Mouse (Mus musculus) MEL (cell line): ENCODE measurements around the gene Gm37240. TPM values are rescaled to one million over a fixed set of nuclear protein-coding genes. Genes with fewer than 3 reads are reported as not detected.

Experiments
- DNase-seq: peaks from one replicate; pipeline ENCODE4 v3.0.0; 2011; ENCODE audit warnings: low read depth, low spot score
- H3K27ac ChIP-seq: 2 replicates; pipeline ENCODE4 v1.5.1; 2012; ENCODE audit warnings: low read depth, mild to moderate bottlenecking, control low read depth, low read length, moderate library complexity; ENCODE audit not compliant: control insufficient read depth
- H3K27me3 ChIP-seq, 2 experiments: fragments of 150-350 bp in 1 of 2; sonication (generic) in 1 of 2; 2 replicates each; pipeline ENCODE4 v1.6.1; 2012; ENCODE audit warnings: low read length in 2 of 2, mild to moderate bottlenecking in 2 of 2, improper control_type of control experiment in 1 of 2, moderate library complexity in 1 of 2; ENCODE audit not compliant: insufficient read depth in 2 of 2, control insufficient read depth in 1 of 2
- H3K36me3 ChIP-seq, 2 experiments: 2 replicates each; pipeline ENCODE4 v1.6.1; 2012 to 2014; ENCODE audit warnings: low read length in 2 of 2, improper control_type of control experiment in 1 of 2, inconsistent platforms in 1 of 2, mild to moderate bottlenecking in 1 of 2; ENCODE audit not compliant: insufficient read depth in 2 of 2, control insufficient read depth in 1 of 2
- H3K4me1 ChIP-seq, 2 experiments: fragments of 150-350 bp in 1 of 2; sonication (generic) in 1 of 2; 2 replicates each; pipeline ENCODE4 v1.6.1; 2012; ENCODE audit warnings: low read length in 2 of 2, improper control_type of control experiment in 1 of 2, mild to moderate bottlenecking in 1 of 2; ENCODE audit not compliant: insufficient read depth in 2 of 2, control insufficient read depth in 1 of 2
- H3K4me3 ChIP-seq, 2 experiments: fragments of 150-350 bp in 1 of 2; sonication (generic) in 1 of 2; 2 replicates each; pipeline ENCODE4 v1.5.1; 2012; ENCODE audit warnings: low read depth in 2 of 2, low read length in 2 of 2, mild to moderate bottlenecking in 2 of 2, moderate library complexity in 2 of 2, control low read depth in 1 of 2, improper control_type of control experiment in 1 of 2; ENCODE audit not compliant: control insufficient read depth in 1 of 2, insufficient read depth in 1 of 2
- H3K79me2 ChIP-seq: 2 replicates; pipeline ENCODE4 v1.6.1; 2012; ENCODE audit warnings: mild to moderate bottlenecking, low read length, moderate library complexity; ENCODE audit not compliant: control insufficient read depth, poor library complexity, insufficient read depth
- H3K9ac ChIP-seq: 2 replicates; pipeline ENCODE4 v1.6.1; 2012; ENCODE audit warnings: low read depth, mild to moderate bottlenecking, control low read depth, low read length, moderate library complexity; ENCODE audit not compliant: control insufficient read depth, poor library complexity, severe bottlenecking
- H3K9me3 ChIP-seq: fragments of 150-350 bp; sonication (generic); replicated peaks from 2 replicates; pipeline ENCODE4 v1.6.1; 2012; ENCODE audit warnings: mild to moderate bottlenecking, low read length, improper control_type of control experiment, moderate library complexity; ENCODE audit not compliant: insufficient read depth
- BHLHE40 ChIP-seq: IDR thresholded peaks from 2 replicates; pipeline ENCODE4 v1.6.1; 2012; ENCODE audit warnings: low read depth, mild to moderate bottlenecking, inconsistent platforms, low read length, improper control_type of control experiment, borderline replicate concordance
- CHD1 ChIP-seq: IDR thresholded peaks from 2 replicates; pipeline ENCODE4 v1.6.1; 2012; ENCODE audit warnings: low read depth, mild to moderate bottlenecking, inconsistent platforms, low read length, improper control_type of control experiment
- CTCF ChIP-seq, 3 experiments: IDR thresholded peaks in 2 of 3; conservative IDR thresholded peaks in 1 of 3; 2 replicates each; pipeline ENCODE4 v1.5.1; 2011 to 2012; ENCODE audit warnings: low read length in 3 of 3, low read depth in 2 of 3, mild to moderate bottlenecking in 2 of 3, improper control_type of control experiment in 1 of 3, inconsistent platforms in 1 of 3, mixed read lengths in 1 of 3, moderate library complexity in 1 of 3; ENCODE audit not compliant: control insufficient read depth in 1 of 3, insufficient read depth in 1 of 3, poor library complexity in 1 of 3, severe bottlenecking in 1 of 3
- E2F4 ChIP-seq: IDR thresholded peaks from 2 replicates; pipeline ENCODE4 v1.6.1; 2011; ENCODE audit warnings: low read depth, low read length, improper control_type of control experiment, borderline replicate concordance
- ELF1 ChIP-seq: IDR thresholded peaks from 2 replicates; pipeline ENCODE4 v1.6.1; 2014; ENCODE audit warnings: low read depth, mild to moderate bottlenecking, inconsistent platforms, low read length, improper control_type of control experiment, moderate library complexity
- GABPA ChIP-seq: IDR thresholded peaks from 2 replicates; pipeline ENCODE4 v1.6.1; 2012; ENCODE audit warnings: low read depth, mild to moderate bottlenecking, inconsistent platforms, low read length, improper control_type of control experiment, moderate library complexity
- HCFC1 ChIP-seq: IDR thresholded peaks from 2 replicates; pipeline ENCODE4 v1.6.1; 2012; ENCODE audit warnings: low read depth, mild to moderate bottlenecking, inconsistent platforms, low read length, improper control_type of control experiment, moderate library complexity
- KAT2A ChIP-seq: conservative IDR thresholded peaks from 2 replicates; pipeline ENCODE4 v1.6.1; 2012; ENCODE audit warnings: low read depth, low read length, improper control_type of control experiment, inconsistent platforms
- MAFK ChIP-seq: IDR thresholded peaks from 2 replicates; pipeline ENCODE4 v1.6.1; 2011; ENCODE audit warnings: low read depth, mild to moderate bottlenecking, low read length, improper control_type of control experiment, borderline replicate concordance
- MEF2A ChIP-seq: IDR thresholded peaks from 2 replicates; pipeline ENCODE4 v1.6.1; 2014; ENCODE audit warnings: low read depth, mild to moderate bottlenecking, inconsistent platforms, low read length, improper control_type of control experiment; ENCODE audit not compliant: poor library complexity, insufficient replicate concordance, severe bottlenecking; ENCODE audit errors: extremely low read depth
- MXI1 ChIP-seq: IDR thresholded peaks from 2 replicates; pipeline ENCODE4 v1.6.1; 2011; ENCODE audit warnings: mild to moderate bottlenecking, low read depth, low read length, improper control_type of control experiment
- MYC ChIP-seq: IDR thresholded peaks from 2 replicates; pipeline ENCODE4 v1.6.1; 2011; ENCODE audit warnings: low read depth, mild to moderate bottlenecking, low read length, improper control_type of control experiment, moderate library complexity
- NRF1 ChIP-seq: IDR thresholded peaks from 2 replicates; pipeline ENCODE4 v1.6.1; 2014; ENCODE audit warnings: low read depth, mild to moderate bottlenecking, inconsistent platforms, low read length, improper control_type of control experiment, moderate library complexity; ENCODE audit not compliant: poor library complexity, insufficient read depth, severe bottlenecking
- POLR2A ChIP-seq, 2 experiments: IDR thresholded peaks; 2 replicates each; pipeline ENCODE4 v1.6.1; 2011 to 2012; ENCODE audit warnings: low read length in 2 of 2, mild to moderate bottlenecking in 2 of 2, control low read depth in 1 of 2, improper control_type of control experiment in 1 of 2, low read depth in 1 of 2, moderate library complexity in 1 of 2; ENCODE audit not compliant: control insufficient read depth in 1 of 2, insufficient read depth in 1 of 2, poor library complexity in 1 of 2
- POLR2AphosphoS5 ChIP-seq: IDR thresholded peaks from 2 replicates; pipeline ENCODE4 v1.6.1; 2012; ENCODE audit warnings: low read depth, borderline replicate concordance, mild to moderate bottlenecking, inconsistent platforms, low read length, moderate library complexity, mixed read lengths
- RAD21 ChIP-seq: IDR thresholded peaks from 2 replicates; pipeline ENCODE4 v1.6.1; 2011; ENCODE audit warnings: mild to moderate bottlenecking, low read depth, low read length, improper control_type of control experiment
- RCOR1 ChIP-seq: IDR thresholded peaks from 2 replicates; pipeline ENCODE4 v1.6.1; 2012; ENCODE audit warnings: low read depth, mild to moderate bottlenecking, inconsistent platforms, low read length, improper control_type of control experiment
- SIN3A ChIP-seq: IDR thresholded peaks from 2 replicates; pipeline ENCODE4 v1.6.1; 2012; ENCODE audit warnings: low read length, improper control_type of control experiment, inconsistent platforms
- SMC3 ChIP-seq: IDR thresholded peaks from 2 replicates; pipeline ENCODE4 v1.6.1; 2011; ENCODE audit warnings: low read depth, low read length, improper control_type of control experiment
- TAL1 ChIP-seq: IDR thresholded peaks from 2 replicates; pipeline ENCODE4 v1.6.1; 2012; ENCODE audit warnings: mild to moderate bottlenecking, inconsistent platforms, low read length, moderate library complexity, mixed read lengths
- USF1 ChIP-seq: IDR thresholded peaks from 2 replicates; pipeline ENCODE4 v1.6.1; 2014; ENCODE audit warnings: low read depth, mild to moderate bottlenecking, inconsistent platforms, low read length, improper control_type of control experiment, moderate library complexity
- USF2 ChIP-seq, 2 experiments: IDR thresholded peaks; 2 replicates each; pipeline ENCODE4 v1.6.1; 2011 to 2012; ENCODE audit warnings: improper control_type of control experiment in 2 of 2, low read length in 2 of 2, borderline replicate concordance in 1 of 2, inconsistent platforms in 1 of 2, low read depth in 1 of 2, mild to moderate bottlenecking in 1 of 2; ENCODE audit not compliant: insufficient read depth in 1 of 2
- ZC3H11A ChIP-seq: IDR thresholded peaks from 2 replicates; pipeline ENCODE4 v1.6.1; 2012; ENCODE audit warnings: low read depth, mild to moderate bottlenecking, inconsistent platforms, low read length, improper control_type of control experiment
- ZKSCAN1 ChIP-seq: IDR thresholded peaks from 2 replicates; pipeline ENCODE4 v1.6.1; 2012; ENCODE audit warnings: low read depth, mild to moderate bottlenecking, inconsistent platforms, low read length, improper control_type of control experiment, moderate library complexity
- polyA plus RNA-seq, 2 experiments: library from polyadenylated mRNA; stranded (reverse) in 1 of 2; unstranded in 1 of 2; fragments of >175 nt in 1 of 2; fragments of >200 nt in 1 of 2; gene quantifications; 2 replicates each; pipeline versions ENCODE4 v1.2.1 to v1.2.4; 2012; ENCODE audit warnings: low replicate concordance in 2 of 2, low read depth in 1 of 2; ENCODE audit not compliant: insufficient read length in 2 of 2, insufficient read depth in 1 of 2, missing spikeins in 1 of 2
- total RNA-seq: library from RNA; depleted of rRNA; stranded (reverse); fragments of 300-350 nt; gene quantifications from 2 replicates; pipeline ENCODE4 v1.2.3, GENCODE M21; 2012

The Gm37240 gene
- total and polyA plus RNA-seq, 3 experiments: 0.04 TPM; not detected in 2

- no peak overlapping the region for H3K9ac ChIP-seq
- H3K79me2 ChIP-seq: no peaks in the 10 kb centered on the region
Measured at GRCm38 (mm10) chr3:85482636-85483035, 404.7 kb downstream of the Gm37240 start.

GRCm38 (mm10) chr3:85480638-85481037 lies 406.7 kb downstream of the Gm37240 start:
- TF ChIP-seq GABPA (no peak), MXI1 (no peak), HCFC1 (no peak), SMC3 (peak; percentile 18; the same call in 1 of the 2 replicates), ZC3H11A (no peak), POLR2A (IDR thresholded peaks at IDR 0.05; ENCODE audit: control insufficient read depth in 1 of 2, insufficient read depth in 1 of 2, low read depth in 1 of 2, low read length in 2 of 2, poor library complexity in 1 of 2) (no peak), SIN3A (no peak), CTCF (IDR thresholded peaks at IDR 0.05 in 2 of 3, conservative IDR thresholded peaks at IDR 0.05 in 1 of 3; ENCODE audit: control insufficient read depth in 1 of 3, insufficient read depth in 1 of 3, low read depth in 2 of 3, low read length in 3 of 3, poor library complexity in 1 of 3, severe bottlenecking in 1 of 3) (peak; percentile 29 to 48 (median 38)), RAD21 (peak; percentile 24)
- Histone ChIP-seq H3K4me3 (no peak overlapping the region), H3K27me3 (no peaks in the 10 kb centered on the region), H3K9me3 (no peaks in the 10 kb centered on the region), H3K36me3 (no peaks in the 10 kb centered on the region), H3K4me1 (no peaks in the 10 kb centered on the region), H3K27ac (no peak overlapping the region), H3K9ac (no peak overlapping the region), H3K79me2 (no peaks in the 10 kb centered on the region)
- DNase-seq: peak; percentile 26

More at GRCm38 (mm10) chr3:85482636-85483035, 404.7 kb downstream of the Gm37240 start:
- H3K9me3 ChIP-seq: no peaks in the 10 kb centered on the region
- no peaks in the 10 kb centered on the region for H3K27me3 ChIP-seq
- no peak overlapping the region for H3K4me3 ChIP-seq
- H3K27ac ChIP-seq: no peak overlapping the region
- DNase-seq: no peak
- no peaks in the 10 kb centered on the region for H3K36me3 ChIP-seq
- no peaks in the 10 kb centered on the region for H3K4me1 ChIP-seq
- no peak for TF ChIP-seq CTCF (IDR thresholded peaks at IDR 0.05 in 2 of 3, conservative IDR thresholded peaks at IDR 0.05 in 1 of 3; ENCODE audit: control insufficient read depth in 1 of 3, insufficient read depth in 1 of 3, low read depth in 2 of 3, low read length in 3 of 3, poor library complexity in 1 of 3, severe bottlenecking in 1 of 3)
- TF ChIP-seq KAT2A: no peak

GRCm38 (mm10) chr3:85478731-85479130 lies 408.6 kb downstream of the Gm37240 start:
- no peaks in the 10 kb centered on the region for H3K36me3 ChIP-seq
- H3K27me3 ChIP-seq: no peaks in the 10 kb centered on the region
- H3K27ac ChIP-seq: no peak overlapping the region
- TF ChIP-seq USF1: no peak
- no peak for TF ChIP-seq GABPA
- TF ChIP-seq NRF1: no peak
- no peak for TF ChIP-seq POLR2AphosphoS5
- no peak for TF ChIP-seq MEF2A
- TF ChIP-seq TAL1: no peak
- TF ChIP-seq RCOR1: no peak
- no peak for TF ChIP-seq USF2 (IDR thresholded peaks at IDR 0.05; ENCODE audit: borderline replicate concordance in 1 of 2, insufficient read depth in 1 of 2, low read depth in 1 of 2, low read length in 2 of 2)
- no peak for TF ChIP-seq ZKSCAN1
- no peak for TF ChIP-seq MYC
- no peak for TF ChIP-seq MAFK
- TF ChIP-seq ELF1: no peak
- no peak for TF ChIP-seq E2F4
- no peak for TF ChIP-seq BHLHE40
- TF ChIP-seq CHD1: no peak
- H3K79me2 ChIP-seq: no peaks in the 10 kb centered on the region
- H3K4me3 ChIP-seq: no peak overlapping the region
- H3K4me1 ChIP-seq: no peaks in the 10 kb centered on the region
- no peak overlapping the region for H3K9ac ChIP-seq
- no peak for DNase-seq
- H3K9me3 ChIP-seq: no peaks in the 10 kb centered on the region
